Mouse (Mus musculus) small intestine, adult 2 months (tissue): Measurements from ENCODE around the gene Phf23.

Source experiments
- CTCF ChIP-seq: fragments of 200-500 bp; IDR thresholded peaks from 2 replicates; pipeline ENCODE4 v1.5.1; 2012; ENCODE audit warnings: low read depth, mild to moderate bottlenecking, control low read depth, inconsistent platforms, low read length, moderate library complexity, mixed read lengths; ENCODE audit not compliant: insufficient replicate concordance, insufficient read length; ENCODE audit errors: extremely low read depth
- POLR2A ChIP-seq: fragments of 200-500 bp; IDR thresholded peaks from 2 replicates; pipeline ENCODE4 v1.6.1; 2012; ENCODE audit warnings: low read depth, mild to moderate bottlenecking, control low read depth, inconsistent platforms, low read length, moderate library complexity

- TF ChIP-seq POLR2A (no peak), CTCF (no peak)
Observed at GRCm38 (mm10) chr11:70023481-70024150, 28.0 kb downstream of the Phf23 start.
